Mouse (Mus musculus): Measurements from ENCODE around the gene Cmtm1.
"Not testable (repeated sequence)": the region's sequence is repeated elsewhere in the genome, so short reads cannot be mapped to it uniquely, and the experiment has no call there.

Cmtm1 gene

GRCm38 (mm10) chr8:104321267-104321666 lies 11.3 kb upstream of the Cmtm1 start, which contains the start of gene Gm11020:
Gene Gm11020 (plus strand): TSS chr8:104321567.
- not testable (repeated sequence) for DNase-seq (ENCODE audit: low read depth, low spot score)

DNA sequence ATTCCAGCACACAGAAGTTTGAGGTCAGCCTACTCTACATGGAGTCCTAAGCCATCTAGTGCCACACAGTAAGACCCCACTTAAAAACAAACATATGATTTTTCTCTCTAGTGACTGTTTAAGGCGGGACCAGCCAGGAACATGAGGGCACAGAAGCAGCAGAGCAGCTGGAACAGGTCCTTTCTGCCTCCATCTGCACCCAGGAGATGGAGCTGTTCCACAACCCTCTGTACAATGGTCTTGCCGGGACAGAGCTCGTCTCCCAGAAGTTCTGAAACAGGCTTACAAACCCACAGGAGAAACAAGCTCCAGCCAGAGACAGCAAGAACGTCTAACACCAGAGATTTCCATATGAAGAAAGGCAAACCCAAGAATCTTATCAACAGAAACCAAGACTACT lies 3.4 kb upstream of the Cmtm1 start:
- no peak for DNase-seq (ENCODE audit: low read depth, low spot score)

DNA sequence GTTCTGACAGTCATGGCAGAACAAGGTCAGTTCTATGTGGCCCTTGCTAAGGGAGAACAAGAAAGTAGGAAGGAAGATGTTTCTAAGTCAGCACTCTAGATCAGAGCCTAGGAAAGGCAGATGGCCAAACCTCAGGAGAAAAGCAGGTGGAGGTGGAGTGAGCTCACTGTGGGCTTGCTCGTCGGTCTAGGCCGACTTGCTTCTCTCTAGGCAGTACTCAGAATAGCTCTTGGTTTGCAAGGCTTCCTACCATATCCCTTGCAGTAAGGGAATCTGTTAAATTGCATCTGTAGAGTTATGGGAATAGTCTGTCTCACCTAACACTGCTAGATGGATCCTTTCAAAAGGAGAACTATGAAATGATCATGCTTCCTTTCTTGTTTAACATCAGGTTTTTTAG lies 2.1 kb upstream of the Cmtm1 start:
- not testable (repeated sequence) for DNase-seq (ENCODE audit: low read depth, low spot score)

- DNase-seq (ENCODE audit: low read depth, low spot score) = not testable (repeated sequence)
These were observed 1.6 kb downstream of the Cmtm1 start for GRCm38 (mm10) chr8:104308341-104308740.

DNA sequence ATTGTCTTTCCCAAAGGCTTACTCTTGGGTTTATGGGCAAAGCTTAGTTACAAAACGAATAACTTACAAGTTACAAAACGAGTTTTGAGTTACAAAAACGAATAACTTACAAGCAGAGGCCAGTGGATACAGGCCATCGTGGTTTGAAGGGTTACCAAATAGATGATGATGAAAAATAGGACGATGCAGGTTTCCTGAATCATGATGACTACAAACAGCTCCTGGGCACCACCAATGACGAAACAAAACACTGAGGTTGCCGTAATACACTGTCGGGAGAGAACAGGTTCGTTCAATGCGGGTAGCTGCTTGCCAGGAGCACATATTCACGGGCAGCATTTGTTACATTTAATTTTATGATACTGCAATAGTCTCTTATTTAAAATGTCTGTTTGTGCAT lies 5.0 kb downstream of the Cmtm1 start:
- DNase-seq (ENCODE audit: low read depth, low spot score) = no peak

DNA sequence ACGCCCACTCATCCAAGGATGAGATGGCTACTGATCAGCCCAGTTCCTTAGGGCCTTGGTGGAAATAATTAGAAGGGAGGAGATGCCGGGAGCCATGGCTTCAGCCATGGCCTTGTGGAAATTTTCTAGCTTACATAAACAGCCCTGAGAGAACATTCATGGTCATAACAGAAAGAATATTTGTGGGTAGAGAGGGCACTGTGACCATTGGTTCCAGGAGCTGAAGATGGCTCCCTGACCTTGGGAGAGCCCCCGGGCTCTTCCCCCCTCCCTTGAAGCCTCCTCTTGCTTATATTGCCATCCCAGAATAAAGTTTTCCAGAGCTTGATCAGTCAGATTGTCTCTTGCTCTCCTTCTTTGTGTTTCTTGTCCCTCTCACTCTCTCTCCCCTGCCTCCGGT lies 7.4 kb downstream of the Cmtm1 start:
- DNase-seq (ENCODE audit: low read depth, low spot score) = not testable (repeated sequence)

GRCm38 (mm10) chr8:104301577-104301976 lies 8.4 kb downstream of the Cmtm1 start:
- peak; percentile 2 for DNase-seq (ENCODE audit: low read depth, low spot score)

GRCm38 (mm10) chr8:104294396-104294795 lies 15.5 kb downstream of the Cmtm1 start:
- no peak for DNase-seq (ENCODE audit: low read depth, low spot score)

GRCm38 (mm10) chr8:104293081-104293480 lies 16.9 kb downstream of the Cmtm1 start, which contains the start of gene Cmtm2a:
Gene Cmtm2a (minus strand): TSS chr8:104293181.
- not testable (repeated sequence) for DNase-seq (ENCODE audit: low read depth, low spot score)

GRCm38 (mm10) chr8:104268937-104269440 lies 41.0 kb downstream of the Cmtm1 start:
- DNase-seq (ENCODE audit: low read depth, low spot score) = no peak

- no peak for DNase-seq (ENCODE audit: low read depth, low spot score)
These were observed 41.6 kb downstream of the Cmtm1 start for GRCm38 (mm10) chr8:104268368-104268767.

DNA sequence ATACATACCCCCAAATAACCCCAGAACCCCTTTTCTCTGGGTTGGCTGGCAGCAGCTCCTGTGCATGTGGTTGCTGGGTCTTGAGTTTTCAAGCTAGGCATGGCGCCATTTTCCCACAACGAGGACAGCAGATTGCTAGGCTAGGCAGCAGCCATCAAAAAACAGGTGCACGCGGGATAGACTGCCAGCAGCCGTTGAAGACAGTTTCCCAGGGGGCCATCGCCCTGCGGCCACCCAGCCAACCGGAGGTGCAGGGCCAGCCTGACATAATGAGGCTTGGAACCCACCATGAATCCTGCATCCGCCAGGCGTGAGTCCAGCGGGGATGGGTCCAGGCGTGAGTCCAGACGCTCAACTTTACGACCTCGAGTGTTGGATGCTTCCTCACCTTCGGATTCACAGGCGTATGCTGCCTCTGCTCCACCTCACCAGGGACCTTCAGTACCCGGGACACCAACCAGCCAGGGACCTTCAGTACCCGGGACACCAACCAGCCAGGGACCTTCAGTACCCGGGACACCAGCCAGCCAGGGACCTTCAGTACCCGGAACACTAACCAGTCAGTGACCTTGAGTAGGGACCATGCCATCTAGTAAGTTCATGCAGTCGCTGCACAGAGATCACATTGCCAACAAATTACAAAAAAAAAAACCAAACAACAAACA lies 45.5 kb downstream of the Cmtm1 start:
- not testable (repeated sequence) for DNase-seq (ENCODE audit: low read depth, low spot score)

GRCm38 (mm10) chr8:104261802-104262201 lies 48.1 kb downstream of the Cmtm1 start:
- not testable (repeated sequence) for DNase-seq (ENCODE audit: low read depth, low spot score)

GRCm38 (mm10) chr8:104253016-104253415 lies 56.9 kb downstream of the Cmtm1 start:
- no peak for DNase-seq (ENCODE audit: low read depth, low spot score)

DNA sequence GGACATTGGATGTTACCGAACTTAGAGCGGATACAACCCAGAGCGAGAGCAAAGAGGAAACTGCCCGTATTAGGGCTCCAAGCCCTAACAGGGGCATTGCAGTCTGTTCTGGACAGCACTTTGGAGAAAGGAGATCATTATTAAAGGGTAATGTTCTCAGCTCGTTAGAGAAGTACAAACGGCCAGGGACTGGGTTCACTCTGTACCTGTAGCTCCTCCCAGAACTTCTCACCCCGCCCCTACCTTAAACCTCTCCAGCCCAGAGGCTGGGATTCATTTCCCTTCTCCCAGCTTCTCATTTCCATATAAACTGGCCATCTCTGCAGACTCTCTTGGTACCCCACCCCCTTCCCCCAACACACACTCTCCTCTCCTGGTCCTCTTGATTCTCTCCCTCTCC lies 58.5 kb downstream of the Cmtm1 start:
- no peak for DNase-seq (ENCODE audit: low read depth, low spot score)

DNA sequence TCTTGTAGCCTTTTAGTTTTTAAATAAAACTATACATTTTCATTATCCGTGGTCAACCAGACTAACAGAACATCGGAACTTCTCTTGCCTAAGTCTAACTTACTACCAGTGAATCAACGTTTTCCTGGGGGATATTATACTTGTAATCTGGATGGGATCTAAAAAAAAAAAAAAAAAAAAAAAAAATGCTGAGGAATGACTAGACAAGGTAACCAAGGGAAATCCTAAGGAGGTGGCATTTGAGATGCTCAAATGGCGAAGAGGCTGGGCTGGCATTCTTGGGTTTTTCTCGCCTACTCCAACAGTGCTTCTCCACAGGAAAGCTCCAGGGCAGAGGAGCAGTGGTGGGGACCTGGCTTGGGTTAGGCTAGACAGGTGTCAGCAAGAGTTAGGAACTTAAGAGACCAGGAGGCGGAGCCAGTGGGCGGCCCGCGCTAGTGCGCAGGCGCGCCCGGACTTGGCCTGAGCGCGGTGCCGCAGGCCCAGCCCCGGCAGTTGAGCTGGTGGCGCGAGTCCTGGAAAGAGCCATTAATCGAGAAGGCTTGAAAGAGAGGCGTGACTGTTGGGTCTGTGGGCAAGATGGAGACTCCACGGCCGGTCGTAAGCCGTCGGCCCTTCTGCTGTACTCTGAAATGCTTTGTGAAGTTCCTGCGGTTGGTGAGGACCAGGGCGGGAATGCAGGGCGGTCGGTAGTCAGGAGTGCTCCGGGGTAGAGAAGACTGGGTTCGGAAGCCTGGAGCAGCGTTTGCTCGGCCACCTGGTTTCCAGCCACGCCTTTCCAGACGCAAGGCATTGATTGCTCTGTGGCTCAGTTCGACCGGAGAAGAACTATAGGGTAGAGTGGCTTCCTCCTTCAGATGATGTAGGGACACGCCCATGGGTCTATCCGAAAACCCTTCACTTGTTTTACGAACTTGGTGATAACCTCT lies 59.2 kb downstream of the Cmtm1 start, which contains the start of gene Cklf:
TSS of gene Cklf (plus strand) at position 423 of the 929 bp plus-strand sequence.
- peak; percentile 78 for DNase-seq (ENCODE audit: low read depth, low spot score)

- no peak for DNase-seq (ENCODE audit: low read depth, low spot score)
These were observed 60.4 kb downstream of the Cmtm1 start for GRCm38 (mm10) chr8:104249442-104249996.

DNA sequence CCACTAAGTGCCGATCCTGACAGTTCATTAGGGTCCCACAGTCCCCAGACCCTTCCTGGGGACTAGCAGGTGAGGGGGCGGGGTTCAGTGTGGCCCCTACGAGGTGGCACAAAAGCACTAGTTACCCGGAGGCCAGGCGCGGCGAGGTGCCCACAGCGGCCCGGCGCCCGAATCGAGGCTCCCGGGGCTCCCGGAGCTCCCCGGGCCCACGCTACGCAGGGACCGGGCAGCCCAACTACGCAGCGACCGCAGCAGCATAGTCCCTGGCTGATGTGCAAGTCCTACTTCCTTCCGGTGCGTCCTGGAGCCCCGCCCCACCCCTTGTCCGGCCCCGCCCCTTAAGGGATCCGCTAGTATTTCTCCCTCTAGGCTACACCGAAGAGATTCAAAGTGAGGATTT lies 61.7 kb downstream of the Cmtm1 start, which contains the start of gene Tk2:
TSS of gene Tk2 (minus strand) at position 283 of the 400 bp plus-strand sequence.
- peak; percentile 61 for DNase-seq (ENCODE audit: low read depth, low spot score)

GRCm38 (mm10) chr8:104247908-104248275 lies 62.1 kb downstream of the Cmtm1 start:
- no peak for DNase-seq (ENCODE audit: low read depth, low spot score)

GRCm38 (mm10) chr8:104247054-104247907 lies 62.7 kb downstream of the Cmtm1 start:
- no peak for DNase-seq (ENCODE audit: low read depth, low spot score)

DNA sequence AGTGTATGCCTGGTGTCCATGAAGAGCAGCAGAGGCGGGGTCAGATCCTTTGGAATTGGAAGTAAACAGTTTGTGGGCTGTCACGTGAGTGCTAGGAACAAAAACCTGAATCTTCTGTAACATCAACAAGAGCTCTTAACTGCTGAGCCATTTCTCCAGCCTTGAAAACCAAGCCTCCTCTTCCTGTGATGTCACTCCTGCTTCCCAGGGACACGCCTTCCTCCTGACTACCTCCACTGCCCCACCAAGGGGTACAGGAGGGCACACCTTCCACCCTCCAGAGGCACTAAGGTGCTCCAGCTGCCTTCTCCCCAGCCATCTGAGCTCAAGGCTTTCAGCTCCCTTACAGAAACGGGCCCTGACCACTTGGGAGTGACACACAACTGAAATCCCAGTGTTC lies 63.3 kb downstream of the Cmtm1 start:
- no peak for DNase-seq (ENCODE audit: low read depth, low spot score)

Measured in retina, postnatal 7 days (tissue).